Comparison of ENCODE assay signal across 23 mouse cellular contexts in the genomic region with DNA sequence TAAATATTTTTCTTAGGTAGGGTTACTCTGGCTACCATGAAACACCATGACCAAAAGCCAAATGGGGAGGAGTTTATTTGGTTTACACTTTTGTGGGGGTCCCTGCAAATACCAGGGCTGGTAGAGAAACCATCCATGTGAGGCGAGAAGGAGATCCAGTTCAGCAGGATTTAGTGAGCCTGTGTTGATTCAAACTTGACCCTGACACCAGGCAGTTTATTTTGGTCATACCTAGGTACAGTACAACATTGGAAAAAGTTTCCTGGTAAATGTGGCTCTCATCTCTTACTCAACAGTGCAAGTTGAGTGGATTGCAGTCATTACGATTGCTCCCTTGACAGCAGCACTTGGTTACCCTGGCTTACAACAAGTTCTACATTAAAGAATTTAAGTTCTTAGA. TPM values are rescaled to one million over a fixed set of nuclear protein-coding genes. Genes with fewer than 3 reads are reported as not detected.
"Had no signal": no experiment of that assay in that cellular context is flagged by ENCODE, and none has a peak within 500 bp of the region (broad histone marks: within the 10 kb centered on the region; RNA-seq: fewer than 3 reads in every experiment).

No protein-coding gene starts in this region.

- H3K36me3 ChIP-seq: intestine, embryonic 15.5 days; limb, embryonic 10.5 days; midbrain, embryonic 10.5 days; stomach, embryonic 15.5 days had no signal

- H3K27me3 ChIP-seq: intestine, embryonic 15.5 days; limb, embryonic 13.5 days; megakaryocyte, embryonic 14.5 days; midbrain, embryonic 13.5 days; neural tube, embryonic 13.5 days; stomach, embryonic 15.5 days had no signal

- H3K27ac ChIP-seq: intestine, embryonic 15.5 days; limb, embryonic 10.5 days; limb, embryonic 13.5 days; liver, embryonic 14.5 days; midbrain, embryonic 10.5 days; midbrain, embryonic 13.5 days; neural tube, embryonic 13.5 days; stomach, embryonic 15.5 days had no signal

- H3K4me3 ChIP-seq: intestine, embryonic 15.5 days; limb, embryonic 10.5 days; limb, embryonic 13.5 days; megakaryocyte, embryonic 14.5 days; midbrain, embryonic 10.5 days; midbrain, embryonic 13.5 days; myocyte; neural tube, embryonic 13.5 days; stomach, embryonic 15.5 days had no signal

- H3K9ac ChIP-seq: intestine, embryonic 15.5 days; limb, embryonic 13.5 days; liver, embryonic 14.5 days; liver, postnatal 0 days; midbrain, embryonic 13.5 days; neural tube, embryonic 13.5 days; stomach, embryonic 15.5 days had no signal

- H3K4me1 ChIP-seq: intestine, embryonic 15.5 days; limb, embryonic 10.5 days; limb, embryonic 13.5 days; megakaryocyte, embryonic 14.5 days; midbrain, embryonic 10.5 days; midbrain, embryonic 13.5 days; neural tube, embryonic 13.5 days; stomach, embryonic 15.5 days had no signal

- H3K4me2 ChIP-seq: intestine, embryonic 15.5 days; limb, embryonic 13.5 days; midbrain, embryonic 13.5 days; neural tube, embryonic 13.5 days; stomach, embryonic 15.5 days had no signal

- H3K9me3 ChIP-seq: intestine, embryonic 15.5 days; limb, embryonic 10.5 days; limb, embryonic 13.5 days; megakaryocyte, embryonic 14.5 days; midbrain, embryonic 10.5 days; midbrain, embryonic 13.5 days; neural tube, embryonic 13.5 days; stomach, embryonic 15.5 days had no signal

- DNase-seq: kidney, adult 11 months; kidney, adult 9 months; kidney, postnatal 4 days; liver; liver, postnatal 0 days; retina, postnatal 1 day; right cerebral cortex, postnatal 25 days; spleen, adult 18-20 months; thymus, postnatal 36 days had no signal

- ATAC-seq: hindbrain, embryonic 16.5 days; intestine, embryonic 15.5 days; liver, postnatal 0 days; midbrain, embryonic 13.5 days; midbrain, embryonic 16.5 days had no signal

RNA-seq across cellular contexts. Expression of a gene that starts 6.1 kb away (rescaled TPM):
- total RNA-seq: monocyte, adult 5-6 weeks; neutrophil, adult 5-6 weeks had no signal
